Mouse (Mus musculus) erythroblast, adult 5-6 weeks (primary cell): ENCODE measurements around the gene Psmc5. TPM values are rescaled to one million over a fixed set of nuclear protein-coding genes. Genes with fewer than 3 reads are reported as not detected.

Experiments
- ATAC-seq: replicated peaks from 2 replicates; pipeline ENCODE4 v1.8.0; 2016; ENCODE audit warnings: moderate number of reproducible peaks, mild to moderate bottlenecking, moderate TSS enrichment, inconsistent platforms; ENCODE audit not compliant: poor library complexity, low FRiP score, severe bottlenecking
- total RNA-seq, 2 experiments: library from RNA; stranded (forward) in 1 of 2; stranded (reverse) in 1 of 2; fragments of 150-400 nt in 1 of 2; fragments of 200-764, 138-1000 nt in 1 of 2; gene quantifications; 2 replicates each; pipeline versions ENCODE4 v1.2.3 to v1.2.4; 2015 to 2017; ENCODE audit warnings: low replicate concordance in 2 of 2

The Psmc5 gene
- total RNA-seq, 2 experiments from 2014 or later = 11.7 to 30.6 TPM

- no peak for ATAC-seq
Measured at GRCm38 (mm10) chr11:106267871-106268270, 11.9 kb downstream of the Psmc5 start.

- ATAC-seq = no peak
Measured at GRCm38 (mm10) chr11:106268326-106269059, 12.5 kb downstream of the Psmc5 start.

GRCm38 (mm10) chr11:106269060-106269431 lies 13.1 kb downstream of the Psmc5 start:
- ATAC-seq = no peak

DNA sequence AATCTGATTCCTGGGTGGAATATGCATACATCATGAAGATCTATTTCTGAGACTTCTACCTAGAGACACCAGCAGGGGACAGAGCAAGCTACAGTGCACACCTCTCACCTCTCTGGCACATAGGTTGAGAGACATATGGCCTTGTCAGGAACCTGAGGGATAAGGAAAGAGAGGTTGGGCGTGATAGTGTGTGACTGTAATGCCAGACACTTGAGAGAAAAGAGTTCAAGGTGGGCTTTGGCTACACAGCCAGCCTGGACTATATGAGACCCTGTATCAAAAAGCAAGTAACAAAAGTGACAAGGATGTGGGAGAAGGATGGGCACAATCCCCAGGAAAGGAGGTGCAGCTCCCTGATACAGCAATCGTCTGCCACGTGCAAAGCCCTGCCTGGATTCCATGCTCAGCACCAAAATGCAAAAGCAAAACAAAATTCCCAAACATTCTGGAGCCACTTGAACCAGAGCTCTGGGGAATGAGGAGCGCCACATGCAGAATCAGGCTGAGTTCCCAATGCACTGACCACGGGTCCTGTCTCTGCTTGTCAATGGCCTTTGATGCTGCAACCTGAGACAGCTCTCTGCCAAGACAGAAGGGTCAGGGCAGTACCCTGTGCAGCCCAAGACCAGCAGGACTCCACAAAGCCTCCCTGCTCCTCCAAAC lies 15.3 kb downstream of the Psmc5 start:
- ATAC-seq = no peak

DNA sequence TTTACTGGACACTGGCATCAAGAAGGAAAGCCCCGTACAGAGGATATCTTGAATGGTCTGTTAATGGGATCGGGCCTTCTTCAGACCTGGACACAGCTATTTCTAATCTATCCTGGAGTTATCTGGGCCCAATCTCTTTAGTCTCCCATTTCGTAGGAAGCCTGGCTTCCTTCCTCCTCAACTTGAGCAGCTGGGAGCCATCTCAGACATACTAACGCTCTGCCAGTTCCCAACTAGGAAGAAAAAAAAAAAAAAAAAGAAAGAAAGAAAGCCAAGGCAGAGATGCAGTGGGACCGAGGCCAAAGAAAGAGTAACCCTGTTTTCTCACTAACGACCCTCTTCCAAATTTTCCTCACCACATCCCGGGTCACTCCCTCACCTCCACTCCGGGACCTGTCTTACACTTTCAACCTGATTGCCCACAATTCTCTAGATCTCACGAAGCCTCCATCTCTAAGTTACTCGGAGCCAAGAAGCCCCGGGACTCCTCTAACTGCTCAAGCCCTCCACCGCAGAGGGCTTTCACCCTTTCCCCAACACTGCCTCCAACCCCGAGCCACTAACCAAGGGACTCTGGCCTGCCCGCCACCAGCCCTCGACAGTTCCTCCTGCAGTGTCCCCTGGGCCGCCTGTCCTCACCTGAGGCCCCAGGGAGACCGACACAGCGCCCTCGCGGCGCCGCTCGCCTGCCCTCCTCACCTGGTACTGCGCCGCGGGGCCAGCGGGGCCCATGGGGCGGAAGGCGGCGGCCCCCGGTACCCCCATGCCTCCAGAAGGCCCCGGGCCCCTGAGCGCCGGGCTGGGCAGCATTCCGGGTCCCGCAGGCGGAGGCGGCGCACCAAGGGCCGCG lies 16.1 kb downstream of the Psmc5 start:
- peak; percentile 35; the same call in 1 of the 2 replicates for ATAC-seq

DNA sequence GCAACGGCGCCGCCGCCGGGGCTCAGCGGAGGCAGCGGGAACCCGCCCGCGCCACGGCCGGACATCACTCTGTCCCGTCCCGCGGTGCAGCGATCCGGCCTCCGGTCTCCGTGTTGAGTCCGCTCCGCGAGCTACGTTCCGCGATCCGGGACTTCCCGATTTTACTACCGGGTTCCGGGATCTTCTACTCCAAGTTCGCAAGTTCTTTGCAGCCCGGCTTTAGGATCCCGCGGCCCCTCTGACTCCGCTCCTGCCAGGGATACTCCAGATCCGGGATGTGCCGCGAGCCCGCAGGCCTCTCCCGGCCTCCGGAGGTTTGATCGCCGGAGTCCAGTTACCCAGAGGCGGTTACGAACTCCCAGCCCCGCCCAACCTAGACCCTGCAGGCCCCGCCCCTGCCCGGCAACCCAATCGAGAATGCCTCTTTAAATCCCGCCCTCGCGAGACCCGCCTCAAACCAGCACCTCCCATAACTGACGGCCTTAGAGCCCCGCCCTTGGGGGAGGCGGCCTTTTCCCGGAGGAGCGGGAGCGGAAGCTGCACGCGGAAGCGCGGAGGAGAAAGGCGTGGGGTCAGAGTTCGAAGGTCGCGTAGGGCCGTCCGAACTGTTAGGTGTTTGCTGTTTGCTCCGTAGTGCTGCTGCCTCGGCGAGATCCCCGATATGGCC lies 16.8 kb downstream of the Psmc5 start, which contains the start of gene Smarcd2:
TSS of gene Smarcd2 (minus strand) at position 329 of the 667 bp plus-strand sequence.
- peak; percentile 88 for ATAC-seq

DNA sequence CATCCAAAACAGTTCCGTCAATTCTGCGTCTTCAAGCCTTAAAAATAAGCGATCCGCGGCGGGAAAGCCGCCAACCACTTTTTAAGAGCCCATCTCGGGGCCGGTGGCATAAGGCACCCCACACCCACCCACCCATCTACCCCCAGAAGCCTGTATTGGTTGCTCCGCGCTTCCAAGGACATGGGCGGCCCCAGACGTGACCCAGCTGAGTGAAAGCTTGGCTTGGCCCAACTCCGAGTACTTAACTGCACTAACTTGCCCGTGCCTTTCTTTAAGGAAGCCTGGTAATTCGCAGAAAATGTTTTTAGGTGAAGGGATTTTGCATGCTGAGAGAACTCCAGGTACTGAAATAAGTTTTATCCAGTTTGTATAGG lies 17.3 kb downstream of the Psmc5 start:
- no peak for ATAC-seq

- no peak for ATAC-seq
Measured at GRCm38 (mm10) chr11:106273811-106274210, 17.9 kb downstream of the Psmc5 start.

DNA sequence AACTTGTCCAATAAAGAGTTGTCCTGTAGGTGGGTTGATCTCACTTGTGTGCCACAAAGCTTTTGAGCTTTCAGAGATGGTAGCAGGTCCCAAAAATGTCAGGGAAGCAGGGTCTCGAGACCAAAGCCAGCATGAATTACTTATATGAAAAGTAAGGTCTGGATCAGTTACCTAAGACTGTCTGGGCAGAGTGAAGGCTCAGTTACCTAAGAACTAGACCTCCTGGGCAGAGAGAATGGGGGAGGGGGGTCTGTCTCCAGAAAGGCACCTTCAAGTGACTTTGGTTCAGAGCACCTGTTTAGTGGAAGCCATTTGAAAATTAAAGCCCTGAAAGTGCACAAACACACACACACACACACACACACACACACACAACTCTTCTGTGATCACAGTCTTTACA lies 18.4 kb downstream of the Psmc5 start:
- ATAC-seq = no peak

GRCm38 (mm10) chr11:106274971-106275411 lies 19.0 kb downstream of the Psmc5 start:
- no peak for ATAC-seq

DNA sequence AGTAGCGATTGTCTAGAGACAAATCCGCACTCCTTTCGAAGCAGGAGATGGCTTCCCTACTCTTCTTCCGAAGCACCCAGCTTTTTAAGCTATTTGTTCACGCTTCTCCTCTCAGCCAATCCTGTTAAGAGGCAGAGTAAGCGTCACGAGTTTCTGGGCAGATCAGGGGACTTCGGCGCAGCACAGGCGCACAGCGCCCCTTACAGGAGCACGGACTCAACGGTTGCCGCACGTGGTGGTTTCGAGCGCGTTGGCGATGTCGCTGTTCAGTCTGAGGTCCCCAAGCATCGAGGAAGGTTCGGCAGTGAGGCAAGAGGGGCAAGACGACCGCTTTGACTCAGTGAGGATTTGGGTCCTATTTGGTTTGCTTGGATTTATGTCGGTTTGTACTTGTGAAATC lies 20.5 kb downstream of the Psmc5 start, which contains the start of gene Tcam1:
TSS of gene Tcam1 (plus strand) at position 219 of the 400 bp plus-strand sequence.
- peak; percentile 54 for ATAC-seq

DNA sequence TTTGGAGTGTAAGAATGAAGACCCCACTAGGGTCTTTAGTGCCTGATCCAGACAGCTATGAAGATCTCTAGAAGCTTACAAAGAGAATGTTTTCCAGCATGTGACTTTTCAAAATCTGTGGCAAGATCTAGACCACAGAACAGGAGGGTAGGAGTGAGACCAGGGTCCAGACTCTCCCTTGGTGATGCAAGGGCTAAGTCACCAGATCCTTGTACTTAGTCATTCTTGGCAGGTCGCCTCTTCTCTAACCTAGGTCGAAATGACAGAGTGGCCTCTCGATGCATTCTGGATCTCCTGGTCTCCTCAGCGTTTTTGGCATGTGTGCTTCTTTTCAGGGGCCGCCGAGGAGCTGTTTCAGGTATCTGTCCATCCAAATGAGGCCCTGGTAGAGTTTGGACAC lies 26.5 kb downstream of the Psmc5 start:
- ATAC-seq = no peak

- no peak for ATAC-seq
Measured at GRCm38 (mm10) chr11:106283371-106283770, 27.4 kb downstream of the Psmc5 start.

DNA sequence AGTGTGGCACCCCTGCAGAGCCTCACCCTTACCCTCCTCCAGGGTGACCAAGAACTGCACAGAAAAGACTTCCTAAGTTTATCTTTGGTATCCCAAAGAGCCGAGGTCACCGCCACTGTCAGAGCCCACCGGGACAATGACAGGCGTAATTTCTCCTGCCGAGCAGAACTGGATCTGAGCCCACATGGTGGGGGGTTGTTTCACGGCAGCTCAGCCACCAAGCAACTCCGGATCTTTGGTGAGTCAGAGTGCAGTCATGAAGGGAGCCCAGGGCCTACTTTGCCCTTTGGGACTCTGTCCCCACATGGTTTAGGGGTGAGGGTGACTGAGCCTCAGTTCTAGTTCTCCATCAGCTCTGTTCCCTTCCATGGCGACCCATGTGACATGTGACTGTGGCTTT lies 28.2 kb downstream of the Psmc5 start:
- ATAC-seq = no peak

DNA sequence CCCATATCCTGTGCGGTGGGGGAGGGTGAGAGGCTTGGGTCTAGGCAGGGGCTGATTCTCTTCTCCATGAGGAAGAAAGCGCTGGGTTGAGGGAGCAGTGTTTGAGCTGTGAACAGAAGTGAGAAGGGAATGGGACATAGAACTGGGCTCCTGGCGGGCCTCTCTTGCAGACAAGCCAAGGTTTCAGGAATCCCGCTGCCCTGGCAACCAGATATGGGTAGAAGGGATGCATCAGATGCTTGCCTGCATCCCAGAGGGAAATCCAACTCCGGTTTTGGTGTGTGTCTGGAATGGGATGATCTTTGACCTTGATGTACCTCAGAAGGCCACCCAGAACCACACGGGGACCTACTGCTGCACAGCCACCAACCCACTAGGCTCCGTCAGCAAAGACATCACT lies 30.3 kb downstream of the Psmc5 start:
- ATAC-seq = no peak

- ATAC-seq = no peak
Measured at GRCm38 (mm10) chr11:106286987-106287386, 31.0 kb downstream of the Psmc5 start.

GRCm38 (mm10) chr11:106289369-106289768 lies 33.4 kb downstream of the Psmc5 start:
- ATAC-seq = no peak

- ATAC-seq = no peak
Measured at GRCm38 (mm10) chr11:106290376-106290775, 34.4 kb downstream of the Psmc5 start.

GRCm38 (mm10) chr11:106291861-106292260 lies 35.9 kb downstream of the Psmc5 start:
- no peak for ATAC-seq

DNA sequence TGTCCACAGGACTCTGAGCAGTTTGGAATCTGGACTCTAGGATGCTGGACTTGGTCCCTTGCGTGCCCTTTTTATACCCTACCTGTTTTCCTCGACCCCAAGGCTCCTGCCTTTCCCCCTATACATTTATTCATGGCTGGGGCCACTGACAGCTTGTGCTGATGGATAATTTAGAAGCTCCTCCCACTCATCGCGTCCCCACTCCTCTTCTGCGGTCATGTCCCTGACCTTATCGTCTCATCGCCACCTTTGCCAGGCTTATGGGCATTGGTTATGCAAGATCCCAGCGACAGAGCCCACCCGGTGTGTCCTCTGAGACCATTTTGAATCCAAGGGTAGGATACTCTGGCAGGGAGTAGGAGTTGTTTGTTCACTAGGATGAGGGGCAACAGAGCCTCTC lies 45.8 kb downstream of the Psmc5 start, which contains the start of gene Gh:
TSS of gene Gh (minus strand) at position 101 of the 400 bp plus-strand sequence.
- ATAC-seq = no peak
